In the genomic region with DNA sequence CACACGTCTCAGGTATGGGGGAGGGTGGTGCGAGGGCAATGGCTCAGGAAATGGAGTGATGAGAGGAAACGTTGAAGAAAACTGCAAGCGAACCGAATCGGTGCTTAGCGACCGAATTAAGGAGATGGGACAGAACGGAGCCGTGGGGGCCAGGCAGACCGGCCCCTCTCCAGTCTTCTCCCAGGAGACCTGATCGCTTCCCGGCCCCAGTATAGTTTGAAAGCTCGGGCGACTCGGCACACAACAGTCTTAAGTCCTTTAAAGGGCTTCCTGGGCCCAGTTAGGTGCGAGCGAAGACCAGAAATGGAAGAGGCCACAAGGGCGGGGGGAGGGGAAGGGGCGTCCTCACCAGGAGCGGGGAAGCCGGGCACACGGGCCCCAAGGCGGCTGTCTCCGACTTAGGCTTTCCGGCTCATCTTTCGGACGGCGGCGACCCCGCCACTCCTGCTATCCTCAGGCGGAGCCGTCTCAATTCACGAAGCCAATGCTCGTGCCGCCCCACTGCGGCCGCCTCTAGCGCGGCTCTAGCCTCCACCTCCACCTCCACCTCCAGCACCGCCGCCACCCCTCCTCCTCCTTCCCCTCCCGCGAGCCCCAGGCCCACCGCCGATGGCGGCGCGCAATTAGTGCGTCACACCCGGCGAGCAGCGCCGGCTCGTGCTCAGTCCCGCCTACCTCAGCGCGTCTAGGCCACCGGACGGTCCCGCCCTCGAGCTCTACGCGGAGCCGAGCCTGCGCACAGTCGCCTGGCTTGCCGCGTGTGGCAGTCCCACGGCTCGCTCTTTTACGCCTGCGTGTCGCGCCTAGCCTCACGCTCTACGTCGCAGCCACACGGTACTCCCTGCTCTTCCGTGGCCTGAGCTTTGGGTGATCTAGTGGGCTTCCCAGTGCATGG, we compare ENCODE assay signal across 8 mouse cellular contexts. TPM values are rescaled to one million over a fixed set of nuclear protein-coding genes. Genes with fewer than 3 reads are reported as not detected.
A peak's percentile ranks its signal among the peaks of the same experiment; 100 is the strongest.
DNase-seq lines count a peak whose midpoint lies in the region; ATAC-seq and TF ChIP-seq lines count a peak whose summit lies in the region.

Gene Senp3 (minus strand): TSS at position 771 of the 895 bp plus-strand sequence.

- peaks cover 31% of the 10 kb centered on the region for H3K27me3 ChIP-seq in G1E (ENCODE audit: insufficient read depth, low read length)
- no peaks in the 10 kb centered on the region for H3K27me3 ChIP-seq in forebrain, postnatal 0 days (ENCODE audit: insufficient read depth, low read length)
- no peaks in the 10 kb centered on the region for H3K27me3 ChIP-seq in lung, embryonic 15.5 days

- peak within 1 kb of the TSS; percentile 82 for H3K4me2 ChIP-seq in forebrain, postnatal 0 days (ENCODE audit: low read depth)
- peak within 1 kb of the TSS; percentile 88 for H3K4me2 ChIP-seq in lung, embryonic 15.5 days

- H3K36me3 ChIP-seq in G1E (replicated peaks), result peaks cover 40% of the 10 kb centered on the region
- peaks cover 17% of the 10 kb centered on the region for H3K36me3 ChIP-seq in forebrain, postnatal 0 days (ENCODE audit: insufficient read depth)
- H3K36me3 ChIP-seq in lung, embryonic 15.5 days, result peaks cover 35% of the 10 kb centered on the region

- H3K4me1 ChIP-seq in G1E (ENCODE audit: insufficient read depth, low read depth, low read length), result peaks cover 63% of the 10 kb centered on the region
- H3K4me1 ChIP-seq in forebrain, postnatal 0 days (ENCODE audit: insufficient read depth), result peaks cover 14% of the 10 kb centered on the region
- peaks cover 51% of the 10 kb centered on the region for H3K4me1 ChIP-seq in lung, embryonic 15.5 days

- H3K27ac ChIP-seq in forebrain, postnatal 0 days (ENCODE audit: low read depth, low read length), result peak within 1 kb of the TSS; percentile 84
- H3K27ac ChIP-seq in lung, embryonic 15.5 days, result peak within 1 kb of the TSS; percentile 96

- H3K4me3 ChIP-seq in G1E (ENCODE audit: low read depth, low read length), result peak within 1 kb of the TSS; percentile 85
- peak within 1 kb of the TSS; percentile 74 for H3K4me3 ChIP-seq in forebrain, postnatal 0 days (ENCODE audit: low read depth, low read length)
- peak within 1 kb of the TSS; percentile 90 for H3K4me3 ChIP-seq in lung, embryonic 15.5 days

- H3K9me3 ChIP-seq in G1E (replicated peaks), result no peaks in the 10 kb centered on the region
- H3K9me3 ChIP-seq in forebrain, postnatal 0 days (ENCODE audit: low read length), result no peaks in the 10 kb centered on the region
- H3K9me3 ChIP-seq in lung, embryonic 15.5 days, result no peaks in the 10 kb centered on the region

- peak within 1 kb of the TSS; percentile 69 for H3K9ac ChIP-seq in forebrain, postnatal 0 days
- peak within 1 kb of the TSS; percentile 85 for H3K9ac ChIP-seq in lung, embryonic 15.5 days

- TF ChIP-seq CTCF in G1E (IDR thresholded peaks at IDR 0.05; ENCODE audit: low read depth, low read length), result no peak
- TF ChIP-seq CTCF in forebrain, postnatal 0 days (IDR thresholded peaks at IDR 0.05; ENCODE audit: low read depth), result no peak

- 2% methylated on average over 77 of the region's 80 CpGs for WGBS in forebrain, postnatal 0 days
- under 1% methylated on average over 80 of the region's 80 CpGs for WGBS in lung, embryonic 15.5 days

- peak; percentile 92 for DNase-seq in G1E (ENCODE audit: low spot score)
- DNase-seq in cerebellum, adult 18-20 months, result peak; percentile 97 to 98
- peak; percentile 99 for DNase-seq in forebrain, postnatal 0 days
- peak; percentile 97 for DNase-seq in heart, postnatal 4 days
- DNase-seq in layer of hippocampus, adult 8-10 months (ENCODE audit: low spot score in 2 of 2), result peak; percentile 95 to 96
- DNase-seq in ovary, adult 18-20 months (ENCODE audit: low spot score), result peak; percentile 95
- DNase-seq in thymus, postnatal 0 days (ENCODE audit: low spot score), result peak; percentile 97

- peak; percentile 85 for ATAC-seq in G1E (ENCODE audit: extremely low read depth, insufficient number of reproducible peaks, low FRiP score, poor library complexity, severe bottlenecking)
- ATAC-seq in forebrain, postnatal 0 days, result peak; percentile 99
- peak; percentile 91 for ATAC-seq in lung, embryonic 15.5 days (ENCODE audit: borderline replicate concordance, extremely low read depth, low FRiP score, low TSS enrichment)

RNA-seq across cellular contexts. Expression of gene Senp3, which starts in this region (rescaled TPM):
- total RNA-seq in G1E (2014; fragmentation: Nextera tagmentation) (111 and 128 TPM in 2 replicates), G1E (2017) (107 and 111 TPM in 2 replicates)
- polyA plus RNA-seq in G1E (2012), result 125 and 142 TPM in 2 replicates
- total RNA-seq in forebrain, postnatal 0 days (2014; rRNA removed), result 79.2 and 82.4 TPM in 2 replicates
- 60.6 and 77.6 TPM in 2 replicates for polyA plus RNA-seq in forebrain, postnatal 0 days (2015; fragmentation: Nextera tagmentation; extraction: Ambion mirVana)
- total RNA-seq in heart, postnatal 4 days (2021), result 10 to 100 TPM; 58.0 to 61.3 TPM
- 100 to 1,000 TPM in 3 of 4 experiments, 10 to 100 TPM in 1; 82.9 to 123 (median 105) TPM for total RNA-seq in layer of hippocampus, adult 8-10 months (2022)
- 72.5 and 81.1 TPM in 2 replicates for polyA plus RNA-seq in lung, embryonic 15.5 days (2015; fragmentation: Nextera tagmentation; extraction: Ambion mirVana)
- polyA plus RNA-seq in thymus, postnatal 0 days (2015; fragmentation: Nextera tagmentation; extraction: Ambion mirVana), result 60.2 and 69.1 TPM in 2 replicates

Comparison
In these comparisons a context has a peak if more than half of its experiments do, and no peak if none do; other contexts are left out.
1. Peak in every context shown above with its lines: DNase-seq, ATAC-seq, H3K4me3 ChIP-seq and H3K27ac ChIP-seq.